Mouse (Mus musculus) C2C12 (cell line): ENCODE data around the gene Runx1.
A peak's percentile ranks its signal among the peaks of the same experiment; 100 is the strongest.

Source experiments
- CEBPB ChIP-seq: IDR thresholded peaks from one replicate; pipeline ENCODE4 v1.6.1; 2011; ENCODE audit warnings: low read depth, mild to moderate bottlenecking, control low read depth, moderate library complexity
- CTCF ChIP-seq: IDR thresholded peaks from one replicate; pipeline ENCODE4 v1.5.1; 2011; ENCODE audit not compliant: control insufficient read depth, insufficient read depth, insufficient read length
- FOSL1 ChIP-seq: IDR thresholded peaks from one replicate; pipeline ENCODE4 v1.8.0; 2011; ENCODE audit warnings: mild to moderate bottlenecking, low read length; ENCODE audit not compliant: poor library complexity, insufficient read depth, severe bottlenecking
- MAX ChIP-seq: IDR thresholded peaks from one replicate; pipeline ENCODE4 v1.6.1; 2011; ENCODE audit warnings: mild to moderate bottlenecking, control low read depth
- MYOD1 ChIP-seq: IDR thresholded peaks from one replicate; pipeline ENCODE4 v1.6.1; 2011; ENCODE audit warnings: low read depth; ENCODE audit not compliant: control insufficient read depth, insufficient read length
- MYOG ChIP-seq: IDR thresholded peaks from one replicate; pipeline ENCODE4 v1.6.1; 2011; ENCODE audit not compliant: control insufficient read depth, insufficient read length; ENCODE audit errors: extremely low read depth
- USF1 ChIP-seq: IDR thresholded peaks from one replicate; pipeline ENCODE4 v1.6.1; 2011; ENCODE audit warnings: low read depth, mild to moderate bottlenecking, control low read depth, moderate library complexity

GRCm38 (mm10) chr16:92623953-92624352 lies 202.0 kb downstream of the Runx1 start:
- TF ChIP-seq MYOD1 (peak; percentile 41), CTCF (peak; percentile 68), MAX (peak; percentile 64), CEBPB (no peak), USF1 (no peak), MYOG (no peak), FOSL1 (peak; percentile 23)
